Mouse (Mus musculus): ENCODE measurements around the gene Ppm1f. TPM values are rescaled to one million over a fixed set of nuclear protein-coding genes. Genes with fewer than 3 reads are reported as not detected.

The Ppm1f gene
- polyA plus RNA-seq, 1 experiment = 26.5 TPM

- Histone ChIP-seq H3K36me3 (ENCODE audit: control insufficient read depth, insufficient read depth, low read length, poor library complexity, severe bottlenecking) (peaks cover 12% of the 10 kb centered on the region; the same call in 1 of the 2 replicates), H3K27me3 (ENCODE audit: control insufficient read depth, insufficient read depth, low read length, poor library complexity, severe bottlenecking) (no peaks in the 10 kb centered on the region), H3K9me3 (replicated peaks; ENCODE audit: control insufficient read depth, insufficient read depth, low read length, poor library complexity, severe bottlenecking) (no peaks in the 10 kb centered on the region), H3K9ac (ENCODE audit: low read depth, poor library complexity, severe bottlenecking) (peak overlapping the region; percentile 62), H3K4me1 (ENCODE audit: control insufficient read depth, insufficient read depth, low read length) (peaks cover 2% of the 10 kb centered on the region), H3K4me3 (ENCODE audit: low read depth, low read length) (peak overlapping the region; percentile 90), H3K27ac (ENCODE audit: insufficient read depth, low read length) (peak overlapping the region; percentile 11)
- no peak for TF ChIP-seq CTCF (IDR thresholded peaks at IDR 0.05; ENCODE audit: low read depth, low read length)
- TF ChIP-seq POLR2A (IDR thresholded peaks at IDR 0.05; ENCODE audit: insufficient read depth, low read length) = no peak
- no peak for TF ChIP-seq EP300 (IDR thresholded peaks at IDR 0.05; ENCODE audit: insufficient read depth, low read depth, low read length)
Observed at GRCm38 (mm10) chr16:16897056-16897584, 851 bp downstream of the Ppm1f start.

GRCm38 (mm10) chr16:16902329-16902728, 6.1 kb downstream of the Ppm1f start:
- H3K27ac ChIP-seq (ENCODE audit: insufficient read depth, low read length) = no peak overlapping the region
- no peak overlapping the region for H3K4me3 ChIP-seq (ENCODE audit: low read depth, low read length)
- H3K27me3 ChIP-seq (ENCODE audit: control insufficient read depth, insufficient read depth, low read length, poor library complexity, severe bottlenecking) = no peaks in the 10 kb centered on the region
- peaks cover 2% of the 10 kb centered on the region for H3K4me1 ChIP-seq (ENCODE audit: control insufficient read depth, insufficient read depth, low read length)
- H3K36me3 ChIP-seq (ENCODE audit: control insufficient read depth, insufficient read depth, low read length, poor library complexity, severe bottlenecking) = peaks cover 13% of the 10 kb centered on the region
- TF ChIP-seq CTCF (IDR thresholded peaks at IDR 0.05; ENCODE audit: low read depth, low read length) (no peak), POLR2A (IDR thresholded peaks at IDR 0.05; ENCODE audit: insufficient read depth, low read length) (no peak), EP300 (IDR thresholded peaks at IDR 0.05; ENCODE audit: insufficient read depth, low read depth, low read length) (no peak)
- no peaks in the 10 kb centered on the region for H3K9me3 ChIP-seq (replicated peaks; ENCODE audit: control insufficient read depth, insufficient read depth, low read length, poor library complexity, severe bottlenecking)
- no peak overlapping the region for H3K9ac ChIP-seq (ENCODE audit: low read depth, poor library complexity, severe bottlenecking)

- Histone ChIP-seq H3K36me3 (ENCODE audit: control insufficient read depth, insufficient read depth, low read length, poor library complexity, severe bottlenecking) (peaks cover 13% of the 10 kb centered on the region), H3K27ac (ENCODE audit: insufficient read depth, low read length) (no peak overlapping the region), H3K27me3 (ENCODE audit: control insufficient read depth, insufficient read depth, low read length, poor library complexity, severe bottlenecking) (no peaks in the 10 kb centered on the region), H3K9ac (ENCODE audit: low read depth, poor library complexity, severe bottlenecking) (no peak overlapping the region), H3K4me3 (ENCODE audit: low read depth, low read length) (no peak overlapping the region), H3K9me3 (replicated peaks; ENCODE audit: control insufficient read depth, insufficient read depth, low read length, poor library complexity, severe bottlenecking) (no peaks in the 10 kb centered on the region), H3K4me1 (ENCODE audit: control insufficient read depth, insufficient read depth, low read length) (peaks cover 2% of the 10 kb centered on the region)
- TF ChIP-seq CTCF (IDR thresholded peaks at IDR 0.05; ENCODE audit: low read depth, low read length) (no peak), POLR2A (IDR thresholded peaks at IDR 0.05; ENCODE audit: insufficient read depth, low read length) (no peak), EP300 (IDR thresholded peaks at IDR 0.05; ENCODE audit: insufficient read depth, low read depth, low read length) (no peak)
Observed at GRCm38 (mm10) chr16:16903188-16903587, 6.9 kb downstream of the Ppm1f start.

GRCm38 (mm10) chr16:16907799-16908198, 11.5 kb downstream of the Ppm1f start:
- H3K4me3 ChIP-seq (ENCODE audit: low read depth, low read length) = no peak overlapping the region
- H3K9ac ChIP-seq (ENCODE audit: low read depth, poor library complexity, severe bottlenecking) = no peak overlapping the region
- H3K36me3 ChIP-seq (ENCODE audit: control insufficient read depth, insufficient read depth, low read length, poor library complexity, severe bottlenecking) = peaks cover 12% of the 10 kb centered on the region
- TF ChIP-seq EP300 (IDR thresholded peaks at IDR 0.05; ENCODE audit: insufficient read depth, low read depth, low read length) (peak; percentile 89), POLR2A (IDR thresholded peaks at IDR 0.05; ENCODE audit: insufficient read depth, low read length) (no peak)
- no peaks in the 10 kb centered on the region for H3K27me3 ChIP-seq (ENCODE audit: control insufficient read depth, insufficient read depth, low read length, poor library complexity, severe bottlenecking)
- no peaks in the 10 kb centered on the region for H3K9me3 ChIP-seq (replicated peaks; ENCODE audit: control insufficient read depth, insufficient read depth, low read length, poor library complexity, severe bottlenecking)
- H3K27ac ChIP-seq (ENCODE audit: insufficient read depth, low read length) = peak overlapping the region; percentile 73; the same call in 1 of the 2 replicates
- H3K4me1 ChIP-seq (ENCODE audit: control insufficient read depth, insufficient read depth, low read length) = peaks cover 3% of the 10 kb centered on the region

- TF ChIP-seq EP300 (IDR thresholded peaks at IDR 0.05; ENCODE audit: insufficient read depth, low read depth, low read length) = peak; percentile 64
- no peak for TF ChIP-seq POLR2A (IDR thresholded peaks at IDR 0.05; ENCODE audit: insufficient read depth, low read length)
- TF ChIP-seq CTCF (IDR thresholded peaks at IDR 0.05; ENCODE audit: low read depth, low read length) = peak; percentile 91
- peaks cover 22% of the 10 kb centered on the region for H3K36me3 ChIP-seq (ENCODE audit: control insufficient read depth, insufficient read depth, low read length, poor library complexity, severe bottlenecking)
- H3K9me3 ChIP-seq (replicated peaks; ENCODE audit: control insufficient read depth, insufficient read depth, low read length, poor library complexity, severe bottlenecking) = no peaks in the 10 kb centered on the region
- peak overlapping the region; percentile 78 for H3K27ac ChIP-seq (ENCODE audit: insufficient read depth, low read length)
- no peak overlapping the region for H3K4me3 ChIP-seq (ENCODE audit: low read depth, low read length)
- no peaks in the 10 kb centered on the region for H3K27me3 ChIP-seq (ENCODE audit: control insufficient read depth, insufficient read depth, low read length, poor library complexity, severe bottlenecking)
- no peak overlapping the region for H3K9ac ChIP-seq (ENCODE audit: low read depth, poor library complexity, severe bottlenecking)
- H3K4me1 ChIP-seq (ENCODE audit: control insufficient read depth, insufficient read depth, low read length) = peaks cover 3% of the 10 kb centered on the region
Observed at GRCm38 (mm10) chr16:16911641-16912597, 15.7 kb downstream of the Ppm1f start.

GRCm38 (mm10) chr16:16913440-16913839, 17.2 kb downstream of the Ppm1f start:
- H3K9me3 ChIP-seq (replicated peaks; ENCODE audit: control insufficient read depth, insufficient read depth, low read length, poor library complexity, severe bottlenecking) = no peaks in the 10 kb centered on the region

More at GRCm38 (mm10) chr16:16913440-16913839, 17.2 kb downstream of the Ppm1f start:
- Histone ChIP-seq H3K27me3 (ENCODE audit: control insufficient read depth, insufficient read depth, low read length, poor library complexity, severe bottlenecking) (no peaks in the 10 kb centered on the region), H3K36me3 (ENCODE audit: control insufficient read depth, insufficient read depth, low read length, poor library complexity, severe bottlenecking) (peaks cover 30% of the 10 kb centered on the region), H3K4me3 (ENCODE audit: low read depth, low read length) (no peak overlapping the region), H3K27ac (ENCODE audit: insufficient read depth, low read length) (no peak overlapping the region), H3K4me1 (ENCODE audit: control insufficient read depth, insufficient read depth, low read length) (peaks cover 3% of the 10 kb centered on the region), H3K9ac (ENCODE audit: low read depth, poor library complexity, severe bottlenecking) (no peak overlapping the region)
- TF ChIP-seq EP300 (IDR thresholded peaks at IDR 0.05; ENCODE audit: insufficient read depth, low read depth, low read length) (no peak), CTCF (IDR thresholded peaks at IDR 0.05; ENCODE audit: low read depth, low read length) (no peak), POLR2A (IDR thresholded peaks at IDR 0.05; ENCODE audit: insufficient read depth, low read length) (no peak)
